Mouse (Mus musculus) layer of hippocampus, postnatal 25 days (tissue): Measurements from ENCODE around the gene Nudt4. TPM values are rescaled to one million over a fixed set of nuclear protein-coding genes. Genes with fewer than 3 reads are reported as not detected.
"Not testable (repeated sequence)": the region's sequence is repeated elsewhere in the genome, so short reads cannot be mapped to it uniquely, and the experiment has no call there.

ENCODE experiments used
- DNase-seq, 2 experiments: peaks; one replicate each; pipeline ENCODE4 v3.0.0; 2022; ENCODE audit warnings: mixed read lengths in 2 of 2, low spot score in 1 of 2; ENCODE audit errors: extremely low spot score in 1 of 2
- total RNA-seq, 2 experiments: library from RNA; stranded (reverse); gene quantifications; 2 replicates each; pipeline ENCODE4 v1.2.3; 2021

Nudt4 gene
- total RNA-seq, 2 experiments from 2014 or later: 84.4 to 90.5 TPM

DNA sequence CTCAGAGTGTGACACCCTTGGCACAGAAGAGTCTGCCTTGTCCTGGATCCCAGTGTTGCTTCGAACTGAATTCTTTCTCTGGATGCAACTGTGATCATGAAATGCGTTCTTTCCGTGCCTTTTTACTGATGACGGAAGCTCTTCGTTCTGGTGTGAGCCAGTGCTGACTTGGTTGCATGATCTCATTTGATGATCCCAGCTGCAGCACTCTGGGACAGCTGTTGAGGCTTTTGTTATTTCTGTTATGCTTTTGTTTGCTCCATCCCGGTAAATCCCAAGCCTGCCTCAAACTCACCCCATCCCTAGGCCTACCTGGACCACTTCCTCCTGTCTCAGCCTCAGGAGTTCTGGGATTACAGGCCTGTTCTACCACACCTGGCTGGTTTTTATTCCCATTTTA, 4.1 kb upstream of the Nudt4 start:
- no peak for DNase-seq

DNA sequence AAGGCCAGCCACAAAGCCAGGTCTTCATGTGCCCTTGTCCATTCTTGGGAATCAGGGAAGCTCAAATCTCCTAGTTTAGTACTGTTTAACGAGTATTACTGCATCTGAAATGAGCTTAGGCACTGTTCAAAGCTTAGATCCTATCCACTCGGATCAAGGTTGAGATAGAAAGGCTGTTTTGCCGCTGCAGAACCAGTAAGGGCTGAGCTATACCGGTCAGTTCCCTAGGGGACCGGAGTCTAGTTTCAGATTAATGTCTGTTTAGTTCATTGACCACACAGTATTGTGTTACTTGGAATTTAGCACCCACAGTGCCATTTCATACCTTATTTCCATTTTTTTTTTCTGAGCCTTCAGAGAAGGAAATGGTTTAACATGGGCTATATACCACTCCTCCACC, 3.6 kb upstream of the Nudt4 start:
- no peak for DNase-seq

DNA sequence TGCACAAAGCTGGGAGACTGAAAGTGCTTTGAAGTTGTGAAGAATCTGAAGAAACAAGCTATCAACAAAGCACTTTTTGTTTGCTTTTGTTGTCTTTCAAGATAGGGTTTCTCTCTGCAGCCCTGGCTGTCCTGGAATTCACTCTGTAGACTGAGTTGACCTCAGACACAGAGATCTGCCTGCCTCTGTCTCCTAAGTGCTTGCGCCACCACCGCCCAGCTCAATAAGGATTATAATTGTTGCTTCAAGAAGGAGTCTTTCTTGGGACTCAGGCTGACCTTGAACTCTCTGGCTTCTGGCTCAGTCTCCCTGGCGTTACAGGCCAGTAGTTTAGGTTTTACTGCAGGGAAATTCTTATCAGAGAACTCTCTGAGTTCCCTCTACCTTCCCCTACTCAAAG, 2.8 kb upstream of the Nudt4 start:
- DNase-seq: no peak

DNA sequence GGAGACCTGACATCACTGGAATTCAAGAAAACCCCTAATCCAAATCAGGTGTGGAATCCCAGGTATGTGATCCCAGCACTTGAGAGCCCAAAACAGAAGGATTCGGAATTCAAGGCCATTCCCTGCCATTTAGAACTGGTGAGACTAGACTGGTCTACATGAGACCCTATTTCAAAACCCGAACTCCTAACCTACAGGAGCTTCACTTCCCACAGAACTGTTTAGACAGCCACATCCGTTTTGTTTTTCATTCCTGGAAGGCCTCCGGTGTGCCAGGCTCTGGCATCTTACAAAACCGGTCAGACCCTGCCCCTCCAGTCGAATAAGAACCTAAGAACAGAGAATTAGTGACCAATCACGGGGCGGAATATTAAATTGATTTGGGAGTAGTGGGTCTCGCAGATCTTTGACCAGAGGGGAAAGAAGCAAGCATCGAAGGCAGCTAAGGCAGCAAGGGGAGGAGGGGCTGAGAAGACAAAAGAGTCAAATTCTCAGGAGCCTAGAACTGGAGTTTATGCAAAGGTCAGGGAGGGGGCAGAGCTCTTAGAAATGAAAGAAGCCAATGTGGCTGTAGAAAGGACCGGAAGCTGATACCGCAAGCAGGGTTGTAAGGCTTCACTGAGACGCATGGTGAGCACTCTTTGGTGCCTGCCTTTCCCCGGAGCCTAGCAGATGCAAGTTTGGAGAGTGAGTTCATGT, 1.4 kb upstream of the Nudt4 start:
- DNase-seq: no peak

DNA sequence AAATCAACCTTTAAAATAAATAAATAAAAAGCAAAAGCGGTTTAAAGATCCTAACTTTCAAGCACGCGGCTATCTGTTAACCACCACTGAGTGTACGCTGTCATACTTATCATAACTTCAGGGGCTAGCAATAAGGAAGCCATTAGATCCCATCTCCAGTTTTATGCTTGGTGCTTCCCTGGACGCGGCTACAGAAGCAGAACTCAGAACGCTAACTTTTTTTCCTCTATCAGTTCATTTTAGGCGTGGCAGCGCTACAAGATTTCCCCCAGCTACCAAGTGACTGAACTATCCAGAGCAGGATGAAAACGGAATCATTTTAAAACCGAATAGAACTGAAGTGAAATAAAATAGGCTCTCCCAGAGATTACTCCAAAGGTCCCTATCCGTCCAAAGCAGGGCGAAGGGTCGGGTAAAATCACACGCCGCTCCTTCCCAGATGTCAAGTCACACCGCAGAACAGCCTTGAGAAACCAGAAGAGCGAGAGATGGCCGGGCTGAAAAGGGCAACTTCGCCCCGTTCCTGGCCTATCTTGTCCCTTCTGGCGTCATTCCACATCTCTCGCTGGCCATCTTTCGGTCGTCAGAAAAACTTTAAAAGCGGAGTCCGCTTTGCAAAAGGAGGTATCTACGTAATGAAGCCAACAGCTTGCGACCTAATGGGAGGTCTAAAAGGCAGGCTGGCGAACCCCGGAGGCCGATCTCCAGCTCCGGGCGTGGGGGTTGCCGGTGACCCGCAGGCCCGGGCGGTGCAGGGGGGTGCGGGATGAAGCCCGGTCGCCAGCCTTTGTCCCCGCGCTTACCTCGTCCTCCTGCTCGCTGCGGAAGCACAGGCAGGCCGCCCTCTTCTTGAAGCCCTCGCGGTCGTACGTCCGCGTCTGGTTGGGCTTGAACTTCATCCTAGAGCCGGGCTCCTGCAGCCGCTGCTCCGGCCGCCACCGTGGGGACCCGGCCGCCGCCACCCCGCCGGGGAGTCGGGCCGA, 796 bp downstream of the Nudt4 start:
- DNase-seq: peak in 1 of 2 experiments; percentile 33

DNA sequence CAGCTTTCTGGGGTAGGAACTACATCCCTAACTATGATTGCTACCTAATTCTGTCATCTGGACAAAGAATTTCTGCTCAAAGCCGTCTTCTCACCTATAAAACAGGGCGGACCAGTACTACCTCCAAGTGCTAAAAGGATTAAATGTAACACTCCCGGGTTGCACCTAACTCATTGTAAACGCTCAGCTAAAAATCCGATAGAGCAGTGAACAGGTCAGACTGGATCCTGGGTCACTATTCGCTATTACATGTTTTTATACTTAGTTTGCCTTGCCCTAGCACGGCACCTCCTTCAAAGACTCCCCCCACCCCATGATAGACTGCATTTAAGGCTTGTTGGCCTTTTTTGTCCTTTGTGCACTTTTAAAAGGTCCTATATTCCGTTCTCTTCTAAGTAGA, 1.6 kb downstream of the Nudt4 start:
- DNase-seq: no peak

DNA sequence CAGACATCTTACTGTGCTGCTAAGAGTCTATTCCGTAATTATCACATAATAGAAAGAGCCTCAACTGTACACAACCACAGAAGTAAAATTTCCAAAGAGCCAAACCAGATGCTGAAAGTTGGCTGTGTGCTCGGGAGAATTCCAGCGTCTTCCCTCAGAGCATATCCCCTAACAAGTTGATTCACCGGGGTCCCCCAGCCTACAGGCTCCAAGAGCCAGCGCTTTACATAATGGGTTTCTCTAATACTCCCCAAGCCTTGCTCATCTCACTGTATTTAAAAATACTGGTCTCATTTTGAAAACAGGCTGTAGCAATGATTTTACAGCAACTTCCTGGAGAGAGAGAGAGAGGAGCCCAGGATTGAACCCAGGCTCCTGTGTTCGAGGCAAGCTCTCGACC, 2.3 kb downstream of the Nudt4 start:
- DNase-seq: no peak

DNA sequence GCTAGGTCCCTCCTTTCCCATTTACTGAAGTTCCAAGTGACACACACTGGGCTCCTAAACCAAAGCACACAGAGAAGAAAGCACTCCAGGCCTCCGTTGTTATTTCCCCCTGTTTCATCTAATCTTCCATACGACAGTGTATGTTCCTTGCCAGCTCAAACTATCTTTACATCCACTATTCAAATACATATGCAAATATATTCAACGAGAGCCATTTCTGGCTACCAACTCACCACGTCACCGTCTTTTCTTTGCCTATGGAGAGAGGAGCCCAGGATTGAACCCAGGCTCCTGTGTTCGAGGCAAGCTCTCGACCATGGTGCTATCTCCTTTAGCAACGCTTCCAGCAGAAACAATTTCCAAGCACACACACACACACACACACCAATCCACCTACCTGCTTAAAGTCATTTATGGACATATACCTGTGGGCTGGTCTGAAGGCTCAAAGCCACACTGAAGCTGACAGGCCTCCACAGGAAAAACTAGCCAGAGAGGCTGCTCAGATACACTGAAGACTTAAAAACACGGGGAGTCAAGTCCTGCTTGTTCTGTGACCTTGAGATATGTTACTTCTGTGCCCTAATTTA, 3.5 kb downstream of the Nudt4 start:
- DNase-seq: no peak

DNA sequence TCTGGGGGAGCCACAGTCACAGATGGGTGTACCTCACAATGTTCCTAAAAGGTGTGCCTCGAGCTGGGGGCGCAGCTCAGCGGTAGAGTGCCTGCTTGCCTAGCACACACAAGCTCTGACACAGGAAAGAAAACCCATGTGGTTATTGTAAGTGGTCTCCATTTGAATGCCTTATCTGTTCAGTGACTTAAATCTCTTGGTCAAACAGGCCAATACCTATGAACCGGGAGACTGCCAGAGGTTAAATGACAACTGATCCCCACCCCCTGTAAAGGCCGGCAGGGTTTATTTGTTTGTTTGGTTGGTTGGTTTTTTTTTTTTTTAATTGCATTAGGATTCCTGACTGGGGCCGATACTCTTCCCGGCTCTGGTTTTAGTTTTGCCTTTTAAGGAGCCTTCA, 4.5 kb downstream of the Nudt4 start:
- DNase-seq: no peak

DNA sequence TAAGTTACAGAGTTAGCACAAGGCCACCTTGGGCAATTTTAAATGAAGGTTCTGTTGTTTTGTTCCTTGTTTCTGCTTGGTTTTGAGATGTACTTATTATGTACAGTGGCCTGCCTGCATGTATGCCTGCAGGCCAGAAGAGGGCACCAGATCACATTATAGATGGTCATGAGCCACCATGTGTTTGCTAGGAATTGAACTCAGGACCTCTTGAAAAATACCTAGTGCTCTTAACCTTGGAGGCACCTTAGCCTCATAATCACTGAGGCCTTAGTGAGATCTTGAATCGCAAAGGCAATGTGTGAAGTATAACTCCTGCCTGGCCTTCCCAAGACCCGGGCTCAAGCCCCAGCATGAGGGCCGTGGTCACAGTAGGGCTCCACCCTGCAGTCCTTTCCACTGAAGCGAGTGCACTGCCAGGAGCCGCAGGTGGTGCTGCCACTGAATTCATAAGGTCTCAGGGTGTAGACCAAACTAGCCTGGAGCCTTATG, 6.6 kb downstream of the Nudt4 start:
- no peak for DNase-seq

DNA sequence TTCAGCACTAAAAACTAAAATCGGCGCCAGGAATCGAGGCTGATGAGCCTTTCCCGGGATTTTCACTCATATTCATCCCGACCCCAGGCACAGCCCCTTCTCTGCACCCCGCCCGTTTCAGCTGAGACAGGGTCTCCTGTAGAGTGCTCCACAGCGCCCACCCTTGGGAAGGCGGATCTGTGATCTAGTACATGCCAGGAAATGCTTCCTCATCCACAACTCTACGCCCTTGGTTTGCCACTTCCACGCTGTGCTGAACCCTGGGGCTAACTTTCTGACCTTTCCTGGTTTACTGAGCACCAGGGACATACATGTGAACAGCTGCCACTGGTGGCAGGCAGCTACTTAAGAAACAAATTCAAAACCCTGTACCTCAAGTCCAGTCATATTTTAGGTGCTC, 8.1 kb downstream of the Nudt4 start:
- DNase-seq: no peak

DNA sequence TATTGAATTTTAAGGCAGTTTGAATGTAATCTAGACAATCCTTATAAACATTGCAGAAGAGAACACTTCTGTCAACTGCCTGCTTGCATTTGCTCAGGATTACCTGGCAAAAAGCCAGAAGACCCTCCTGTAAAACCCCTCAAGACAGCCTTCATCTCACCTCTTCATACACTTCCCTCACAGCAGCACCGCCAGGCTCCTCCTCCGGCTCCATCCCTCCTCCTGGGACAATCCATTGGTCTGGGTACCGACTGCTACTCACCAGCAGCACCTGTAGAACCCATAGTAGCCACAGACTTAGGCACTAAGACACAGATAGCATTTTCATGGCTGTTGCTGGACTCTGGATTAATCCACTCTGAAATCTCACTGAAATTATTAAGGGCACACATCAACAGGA, 11.6 kb downstream of the Nudt4 start:
- DNase-seq: no peak

DNA sequence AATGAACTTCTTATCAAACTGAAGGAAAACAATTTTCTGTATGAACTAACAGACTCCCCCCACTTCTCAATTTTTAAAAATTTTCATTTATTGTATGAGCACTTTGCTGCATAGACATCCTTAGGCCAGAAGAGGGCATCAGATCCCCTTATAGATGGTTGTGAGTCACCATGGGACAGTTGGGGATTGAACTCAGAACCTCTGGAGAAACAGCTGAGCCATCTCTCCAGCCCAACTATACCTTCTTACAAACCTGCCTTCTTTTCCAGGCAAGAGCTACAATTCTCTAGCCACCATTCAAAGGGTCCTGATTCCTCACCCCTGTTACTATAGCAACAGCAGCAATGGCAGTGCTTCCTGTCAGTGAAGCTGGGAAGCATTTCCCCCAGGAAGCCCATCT, 12.2 kb downstream of the Nudt4 start:
- DNase-seq: no peak

DNA sequence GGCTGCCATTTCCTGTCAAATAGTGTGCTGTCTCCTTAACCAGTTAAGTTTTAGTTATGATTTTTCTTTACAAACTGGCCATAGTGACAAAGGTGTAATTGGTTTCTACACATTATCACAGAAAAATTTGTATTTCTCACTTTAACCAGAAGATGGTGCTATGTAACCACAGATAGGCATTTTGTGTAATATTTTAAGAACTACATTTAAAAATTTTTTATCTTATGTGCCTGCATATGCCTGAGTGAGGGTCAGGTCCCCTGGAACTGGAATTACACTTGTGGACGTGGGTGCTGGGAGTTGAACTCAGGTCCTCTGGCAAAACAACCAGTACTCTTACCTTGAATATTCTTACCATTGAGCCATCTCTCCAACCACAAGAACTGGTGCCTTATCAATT, 13.4 kb downstream of the Nudt4 start:
- DNase-seq: no peak

DNA sequence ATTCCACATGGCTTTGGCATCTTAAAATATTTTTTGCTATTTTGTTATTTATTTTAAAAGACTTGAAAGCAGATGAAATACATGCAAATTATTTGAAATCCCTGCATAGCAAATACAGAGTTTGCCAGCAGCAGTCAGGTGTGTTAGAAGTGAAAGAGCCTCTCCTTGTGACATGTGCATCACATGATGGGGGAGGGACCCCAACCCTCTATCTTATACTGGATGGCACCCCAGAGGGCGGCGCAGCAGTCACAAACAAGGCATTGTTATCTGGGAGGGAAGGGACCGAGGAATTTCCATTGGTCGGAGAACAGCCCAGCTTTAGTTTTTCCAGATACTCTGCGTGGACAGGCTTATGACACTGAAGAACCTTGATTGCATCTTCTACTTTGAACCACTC, 14.9 kb downstream of the Nudt4 start:
- not testable (repeated sequence) for DNase-seq

DNA sequence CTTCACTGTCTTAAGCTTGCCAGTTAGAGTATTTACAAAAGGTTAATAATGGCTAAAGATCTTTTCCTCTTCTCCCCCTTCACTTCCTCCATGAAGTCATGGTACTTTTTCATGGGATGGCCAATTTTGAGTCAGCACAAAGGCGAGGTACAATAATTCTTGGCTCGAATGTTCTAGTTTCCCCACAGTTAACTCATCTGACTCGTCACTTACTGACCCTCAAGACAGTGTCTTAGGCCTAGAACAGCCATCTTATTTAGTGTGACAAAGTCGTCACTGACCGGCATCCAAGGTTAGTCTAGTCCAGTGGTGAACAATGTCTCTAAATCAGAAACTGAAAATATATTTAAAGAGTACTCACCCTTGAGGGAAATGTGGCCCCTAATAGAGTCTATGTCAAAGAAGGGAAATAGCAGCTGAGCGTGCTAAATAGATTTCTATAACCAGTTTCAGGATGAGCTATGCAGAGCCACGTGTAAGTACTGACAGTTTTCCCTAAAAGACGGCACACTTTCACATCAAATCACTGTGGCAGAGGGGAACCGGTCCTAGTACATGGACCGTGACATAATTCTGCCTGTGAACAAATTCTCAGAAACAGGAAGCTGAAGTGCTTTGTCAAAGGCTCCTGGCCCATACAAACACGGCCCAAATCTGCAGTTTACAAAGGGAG, 15.7 kb downstream of the Nudt4 start:
- DNase-seq: no peak

DNA sequence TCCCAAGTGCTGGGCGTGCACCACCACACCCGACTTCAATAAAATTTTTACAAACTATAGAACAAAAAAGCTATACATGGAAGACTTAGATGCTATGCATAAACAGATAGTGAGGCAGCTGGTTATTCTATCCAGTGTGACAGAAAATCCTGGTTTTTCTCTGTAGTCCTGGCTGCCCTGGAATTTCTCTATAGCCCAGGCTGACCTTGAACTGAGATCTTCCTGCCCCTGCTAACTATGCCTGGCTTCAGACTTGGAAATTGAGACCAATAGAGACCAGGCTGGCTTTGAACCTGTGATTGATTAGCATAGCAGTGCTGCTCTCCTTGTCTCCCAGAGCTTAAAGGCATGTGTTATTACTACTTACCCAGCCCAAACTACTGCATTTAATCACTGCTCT, 17.8 kb downstream of the Nudt4 start:
- DNase-seq: no peak

DNA sequence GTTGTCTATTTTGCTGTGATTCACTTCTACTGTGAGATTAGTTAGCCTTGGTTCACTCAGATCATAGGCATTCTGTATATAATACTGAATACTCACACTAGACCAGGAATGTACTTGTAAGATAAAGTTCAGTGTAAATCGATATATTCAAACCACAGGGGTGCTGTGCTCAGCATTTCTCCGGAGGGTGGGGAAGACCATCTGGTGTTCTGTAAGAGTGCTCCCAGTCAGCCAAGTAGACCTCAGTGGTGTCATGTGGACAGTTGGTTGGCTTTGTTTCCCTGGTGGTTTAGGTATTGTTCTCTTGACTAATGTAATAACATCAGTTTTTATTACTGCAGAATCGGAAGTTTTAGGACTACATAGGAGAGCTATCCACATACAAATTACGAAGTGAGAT, 18.9 kb downstream of the Nudt4 start:
- no peak for DNase-seq

DNA sequence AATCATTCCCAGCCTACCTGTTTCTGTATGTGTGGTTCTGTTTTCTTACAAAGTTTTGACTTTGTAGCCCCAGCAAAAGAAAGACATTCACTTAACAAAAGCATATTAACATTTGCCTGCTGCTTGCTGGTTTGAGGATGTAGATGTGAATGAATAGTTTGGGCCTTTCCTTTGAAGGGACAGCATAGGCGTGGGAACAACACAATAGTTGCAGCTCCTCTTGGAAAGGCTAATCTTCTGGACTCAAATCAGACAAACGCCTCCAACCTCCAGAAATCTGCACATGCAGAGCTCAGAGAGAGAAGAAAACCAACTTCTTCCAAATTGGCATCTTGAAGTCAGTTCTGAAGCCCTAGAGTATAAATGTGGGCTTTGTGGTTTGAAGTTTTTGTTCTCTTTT, 19.3 kb downstream of the Nudt4 start:
- DNase-seq: no peak

DNA sequence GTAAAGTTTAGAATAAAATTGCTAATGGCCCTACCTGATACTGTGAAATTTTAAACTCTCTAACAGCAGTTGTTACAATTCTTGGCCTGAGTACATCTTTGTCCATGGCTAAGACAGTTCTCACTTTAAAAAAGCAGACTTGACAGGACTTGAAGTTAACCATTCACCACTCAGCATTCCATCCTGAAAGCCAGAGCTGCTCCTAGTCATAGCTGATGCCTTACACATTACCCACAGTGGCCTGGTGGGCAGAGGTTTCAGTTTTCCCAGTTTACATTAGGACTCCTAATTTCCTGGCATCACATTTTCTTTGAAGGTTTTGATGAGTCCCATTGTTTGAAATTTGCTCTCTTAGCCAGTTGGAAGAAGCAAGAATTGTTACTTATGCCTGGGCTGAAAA, 19.9 kb downstream of the Nudt4 start:
- no peak for DNase-seq

DNA sequence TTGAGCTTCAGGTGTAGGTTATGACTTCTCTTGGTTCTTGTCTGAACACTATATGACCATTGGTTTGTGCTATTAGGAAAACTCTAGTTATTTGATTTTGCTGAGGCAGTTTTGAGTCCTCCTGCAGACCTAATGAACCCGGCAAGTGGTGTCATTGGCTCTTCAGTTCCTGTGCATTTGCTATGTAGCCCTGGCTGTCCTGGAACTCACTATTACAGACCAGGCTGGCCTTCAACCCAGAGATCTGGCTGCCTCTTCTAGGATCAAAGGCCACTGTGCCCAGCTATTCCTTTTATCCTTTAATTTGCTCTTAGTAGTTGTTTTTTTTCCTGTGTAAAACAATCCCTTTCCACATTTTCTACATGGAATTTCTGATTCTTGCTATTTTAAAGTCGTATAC, 20.6 kb downstream of the Nudt4 start:
- no peak for DNase-seq
